Mouse (Mus musculus): ENCODE data around the gene Asb7.

GRCm38 (mm10) chr7:66728072-66728471, 38.7 kb upstream of the Asb7 start:
- TF ChIP-seq CTCF (IDR thresholded peaks at IDR 0.05) (no peak), POLR2A (IDR thresholded peaks at IDR 0.05; ENCODE audit: insufficient read depth, low read depth, low read length) (no peak), EP300 (IDR thresholded peaks at IDR 0.05; ENCODE audit: insufficient read depth, low read depth, low read length) (no peak)
